Mouse (Mus musculus): Measurements from ENCODE around the gene Clip2. TPM values are rescaled to one million over a fixed set of nuclear protein-coding genes. Genes with fewer than 3 reads are reported as not detected.

Clip2 gene
- polyA plus RNA-seq, 1 experiment from 2014 or later, result 1.3 TPM

- DNase-seq (ENCODE audit: low spot score), result no peak
These were observed 13.5 kb upstream of the Clip2 start for GRCm38 (mm10) chr5:134565696-134566095.

GRCm38 (mm10) chr5:134564272-134564671, 12.0 kb upstream of the Clip2 start:
- DNase-seq (ENCODE audit: low spot score), result no peak

GRCm38 (mm10) chr5:134560450-134561171, 8.4 kb upstream of the Clip2 start:
- no peak for DNase-seq (ENCODE audit: low spot score)

- DNase-seq (ENCODE audit: low spot score), result no peak
These were observed 7.8 kb upstream of the Clip2 start, which contains the start of gene Syna for GRCm38 (mm10) chr5:134560071-134560449. Gene Syna (minus strand): TSS chr5:134560171.

- DNase-seq (ENCODE audit: low spot score), result peak; percentile 16
These were observed 3.4 kb upstream of the Clip2 start for GRCm38 (mm10) chr5:134555463-134556164.

- no peak for DNase-seq (ENCODE audit: low spot score)
These were observed 1.8 kb upstream of the Clip2 start for GRCm38 (mm10) chr5:134553951-134554546.

- peak; percentile 56 for DNase-seq (ENCODE audit: low spot score)
These were observed 763 bp downstream of the Clip2 start for GRCm38 (mm10) chr5:134551233-134552109.

GRCm38 (mm10) chr5:134550836-134551232, 1.4 kb downstream of the Clip2 start:
- no peak for DNase-seq (ENCODE audit: low spot score)

- no peak for DNase-seq (ENCODE audit: low spot score)
These were observed 2.5 kb downstream of the Clip2 start for GRCm38 (mm10) chr5:134549640-134550168.

GRCm38 (mm10) chr5:134548306-134548705, 3.9 kb downstream of the Clip2 start:
- DNase-seq (ENCODE audit: low spot score), result no peak

GRCm38 (mm10) chr5:134546790-134547189, 5.4 kb downstream of the Clip2 start:
- no peak for DNase-seq (ENCODE audit: low spot score)

- DNase-seq (ENCODE audit: low spot score), result no peak
These were observed 7.0 kb downstream of the Clip2 start for GRCm38 (mm10) chr5:134545242-134545629.

- DNase-seq (ENCODE audit: low spot score), result no peak
These were observed 7.6 kb downstream of the Clip2 start for GRCm38 (mm10) chr5:134544516-134545241.

- DNase-seq (ENCODE audit: low spot score), result no peak
These were observed 10.6 kb downstream of the Clip2 start for GRCm38 (mm10) chr5:134541640-134542039.

GRCm38 (mm10) chr5:134540881-134541280, 11.4 kb downstream of the Clip2 start:
- DNase-seq (ENCODE audit: low spot score), result no peak

GRCm38 (mm10) chr5:134539891-134540290, 12.3 kb downstream of the Clip2 start:
- peak; percentile 69 for DNase-seq (ENCODE audit: low spot score)

- no peak for DNase-seq (ENCODE audit: low spot score)
These were observed 16.2 kb downstream of the Clip2 start for GRCm38 (mm10) chr5:134536036-134536435.

GRCm38 (mm10) chr5:134532417-134532816, 19.8 kb downstream of the Clip2 start:
- no peak for DNase-seq (ENCODE audit: low spot score)

- DNase-seq (ENCODE audit: low spot score), result no peak
These were observed 20.6 kb downstream of the Clip2 start for GRCm38 (mm10) chr5:134531585-134531984.

- DNase-seq (ENCODE audit: low spot score), result no peak
These were observed 21.4 kb downstream of the Clip2 start for GRCm38 (mm10) chr5:134530830-134531229.

All from thymus, postnatal 0 days (tissue).